Mouse (Mus musculus) pancreas, adult 10 weeks (tissue): Measurements from ENCODE around the gene Yae1d1. TPM values are rescaled to one million over a fixed set of nuclear protein-coding genes. Genes with fewer than 3 reads are reported as not detected.

Source experiments
- polyA plus RNA-seq: library from polyadenylated mRNA; stranded (reverse); fragments of 350-450 nt; fragmentation: Illumina TruSeq; extraction: RNeasy Lipid Tissue Mini Kit (QIAGEN cat#74804); gene quantifications from one replicate; pipeline ENCODE4 v1.2.3, GENCODE M21; 2015; ENCODE audit warnings: low read depth, low replicate concordance; ENCODE audit not compliant: insufficient read depth

Yae1d1 gene
- 3.4 TPM for polyA plus RNA-seq

DNA sequence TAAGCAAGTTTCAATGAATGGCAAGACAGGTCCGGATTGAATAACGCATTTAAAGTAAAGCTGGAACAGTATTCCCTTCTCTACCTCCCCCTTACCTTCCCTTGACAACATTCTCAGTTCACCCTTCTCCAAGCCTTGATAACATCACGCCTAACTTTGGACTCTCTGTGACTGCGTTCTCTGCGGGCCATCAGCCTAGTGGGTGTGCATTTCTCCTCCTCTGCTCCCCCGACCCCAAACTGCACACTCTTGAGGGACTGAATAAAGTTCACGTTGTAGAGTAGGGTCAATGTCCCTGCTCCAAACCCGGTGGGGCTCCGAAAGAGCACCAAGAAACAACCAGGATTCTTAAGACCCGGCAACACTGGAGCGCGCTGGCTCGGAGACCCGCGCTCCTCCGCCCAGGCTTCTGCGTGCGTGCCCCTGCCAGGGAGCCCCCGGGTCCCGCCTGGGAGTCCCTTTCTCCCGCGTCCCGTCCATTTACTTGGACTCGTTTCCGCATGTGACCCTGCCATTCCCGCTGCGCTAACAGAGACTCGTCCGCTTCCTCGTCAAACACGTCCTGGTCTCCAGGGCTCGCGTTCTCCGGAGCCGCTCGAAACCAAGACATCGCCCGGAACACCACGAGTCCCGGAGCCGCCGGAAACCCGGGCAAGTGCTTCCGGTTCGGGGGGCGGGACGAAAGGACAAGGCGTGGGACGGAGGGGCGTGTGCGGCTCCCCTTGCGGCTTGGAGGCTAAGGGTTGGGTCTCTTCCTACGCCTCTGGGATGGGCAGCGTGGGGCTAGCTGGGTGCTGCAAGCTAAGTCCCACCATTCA is at the start of gene Yae1d1:
Yae1d1 (minus strand) TSS at position 653 of the 818 bp plus-strand sequence.

DNA sequence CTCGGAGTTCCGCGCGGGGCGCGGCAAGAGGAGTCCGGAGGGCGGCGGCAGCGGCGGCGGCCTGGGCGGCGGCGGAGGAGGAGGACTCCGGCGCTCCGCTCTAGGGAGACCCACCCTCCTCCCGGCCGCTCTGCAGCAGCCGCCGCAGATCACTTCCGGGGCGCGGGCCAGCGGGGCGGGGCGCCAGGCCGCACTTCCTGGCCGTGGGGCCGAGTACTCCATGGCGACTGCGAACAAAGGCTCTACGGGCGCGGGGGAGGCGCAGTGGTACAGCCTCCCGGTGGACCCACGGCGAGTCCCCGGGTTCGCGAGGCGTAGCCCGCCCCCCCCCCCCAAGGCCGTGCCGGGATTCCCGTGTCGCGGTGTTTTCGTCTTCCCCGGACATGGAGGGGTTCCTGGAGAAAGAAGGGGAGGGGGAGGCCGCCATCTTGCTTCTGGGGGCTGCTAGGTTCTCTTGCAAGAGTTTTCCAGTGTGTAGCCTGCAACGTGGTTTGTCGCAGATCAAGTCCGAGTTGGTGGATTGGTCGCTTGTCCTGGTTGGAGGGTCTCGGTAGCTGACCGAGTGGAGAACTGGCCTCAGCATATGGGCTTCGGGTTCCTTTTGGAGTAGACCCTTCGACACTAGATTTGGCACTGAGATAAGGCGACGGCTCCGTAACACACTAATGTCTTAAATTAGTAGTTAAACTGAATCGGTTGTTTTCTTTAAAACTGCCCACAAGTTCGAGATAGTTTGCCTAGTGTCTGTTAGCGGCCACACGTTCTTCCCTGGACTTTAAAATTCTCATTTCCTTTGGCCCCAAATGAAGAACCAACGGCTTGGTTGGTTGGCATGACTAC is 48.9 kb downstream of the Yae1d1 start, which contains the start of gene Rala:
Rala (minus strand) TSS at position 162 of the 840 bp plus-strand sequence.

Other genes starting within 250 kb of the Yae1d1 start
- gene Cdk13, start 188.3 kb downstream of the Yae1d1 start, polyA plus RNA-seq, result 7.4 TPM
- gene Rala, start 49.1 kb downstream of the Yae1d1 start, polyA plus RNA-seq, result 7.4 TPM